Mouse (Mus musculus) hindbrain, embryonic 11.5 days (tissue): Measurements from ENCODE around the gene Mrm2. TPM values are rescaled to one million over a fixed set of nuclear protein-coding genes. Genes with fewer than 3 reads are reported as not detected.
"Not testable (repeated sequence)": the region's sequence is repeated elsewhere in the genome, so short reads cannot be mapped to it uniquely, and the experiment has no call there.

Experiments
- ATAC-seq: fragments of 200-750 bp; cut with Nextera tagmentation; 2 replicates; pipeline ENCODE4 v1.8.0; 2017; ENCODE audit warnings: mild to moderate bottlenecking, moderate TSS enrichment, moderate library complexity; ENCODE audit not compliant: low FRiP score
- DNase-seq: peaks from one replicate; pipeline ENCODE4 v3.0.0-alpha.2; 2015; ENCODE audit warnings: low spot score
- H3K27ac ChIP-seq: fragments of 300-500 bp; sonication (generic); 2 replicates; pipeline ENCODE4 v1.5.1; 2014; ENCODE audit warnings: mild to moderate bottlenecking, low read depth, low read length
- H3K27me3 ChIP-seq: fragments of 300-500 bp; sonication (generic); 2 replicates; pipeline ENCODE4 v1.6.1; 2014; ENCODE audit warnings: mild to moderate bottlenecking, low read length, moderate library complexity, mixed read lengths; ENCODE audit not compliant: control insufficient read depth, insufficient read depth
- H3K36me3 ChIP-seq: fragments of 300-500 bp; sonication (generic); 2 replicates; pipeline ENCODE4 v1.6.1; 2014; ENCODE audit warnings: mild to moderate bottlenecking, low read length, moderate library complexity, mixed read lengths; ENCODE audit not compliant: control insufficient read depth, insufficient read depth
- H3K4me1 ChIP-seq: fragments of 300-500 bp; sonication (generic); replicated peaks from 2 replicates; pipeline ENCODE4 v1.6.1; 2014; ENCODE audit warnings: low read length, mixed read lengths; ENCODE audit not compliant: control insufficient read depth, insufficient read depth
- H3K4me2 ChIP-seq: fragments of 300-500 bp; sonication (generic); replicated peaks from 2 replicates; pipeline ENCODE4 v1.6.1; 2014; ENCODE audit warnings: mild to moderate bottlenecking, low read depth, low read length
- H3K4me3 ChIP-seq: fragments of 300-500 bp; sonication (generic); 2 replicates; pipeline ENCODE4 v1.5.1; 2014; ENCODE audit warnings: low read depth, low read length
- H3K9ac ChIP-seq: fragments of 300-500 bp; sonication (generic); 2 replicates; pipeline ENCODE4 v1.6.1; 2014; ENCODE audit warnings: low read depth, low read length
- H3K9me3 ChIP-seq: fragments of 300-500 bp; sonication (generic); 2 replicates; pipeline ENCODE4 v1.6.1; 2016; ENCODE audit warnings: low read length; ENCODE audit not compliant: control insufficient read depth
- whole genome bisulfite sequencing: fragments of 180-500 bp; shearing (Covaris S2); extraction: QIAGEN DNeasy Blood & Tissue Kit; methylation state at CpG from one replicate; pipeline ENCODE4 v1.1.7; 2014; 5-methylcytosine and 5-hydroxymethylcytosine counted together
- polyA plus RNA-seq: library from polyadenylated mRNA; unstranded; fragments of >200 nt; fragmentation: Nextera tagmentation; extraction: Ambion mirVana; gene quantifications from 2 replicates; pipeline ENCODE4 v1.2.1, GENCODE M21; 2014

Gene Mrm2
- polyA plus RNA-seq, 1 experiment from 2014 or later, result 21.9 TPM

- H3K27ac ChIP-seq, result no peak overlapping the region
- H3K27me3 ChIP-seq, result no peaks in the 10 kb centered on the region
- DNase-seq, result no peak
- H3K9me3 ChIP-seq, result no peaks in the 10 kb centered on the region
- no peak overlapping the region for H3K4me2 ChIP-seq
- H3K4me1 ChIP-seq, result no peaks in the 10 kb centered on the region
- no peak overlapping the region for H3K4me3 ChIP-seq
- ATAC-seq, result no peak
- WGBS, result 78% methylated on average over 6 of the region's 6 CpGs
- no peaks in the 10 kb centered on the region for H3K36me3 ChIP-seq
- no peak overlapping the region for H3K9ac ChIP-seq
These were observed 39.0 kb upstream of the Mrm2 start for GRCm38 (mm10) chr5:140370446-140371254.

- H3K9ac ChIP-seq, result no peak overlapping the region
- H3K4me2 ChIP-seq, result no peak overlapping the region
- H3K27me3 ChIP-seq, result no peaks in the 10 kb centered on the region
- DNase-seq (no peak), ATAC-seq (no peak)
- 94% methylated on average over 2 of the region's 2 CpGs for WGBS
- H3K9me3 ChIP-seq, result no peaks in the 10 kb centered on the region
- no peaks in the 10 kb centered on the region for H3K36me3 ChIP-seq
- H3K4me1 ChIP-seq, result no peaks in the 10 kb centered on the region
- H3K4me3 ChIP-seq, result no peak overlapping the region
- no peak overlapping the region for H3K27ac ChIP-seq
These were observed 37.8 kb upstream of the Mrm2 start for GRCm38 (mm10) chr5:140369466-140369865.

GRCm38 (mm10) chr5:140368926-140369325 is 37.2 kb upstream of the Mrm2 start:
- DNase-seq, result no peak
- Histone ChIP-seq H3K36me3 (no peaks in the 10 kb centered on the region), H3K27me3 (no peaks in the 10 kb centered on the region), H3K4me1 (no peaks in the 10 kb centered on the region), H3K9me3 (no peaks in the 10 kb centered on the region), H3K27ac (no peak overlapping the region), H3K9ac (no peak overlapping the region), H3K4me2 (no peak overlapping the region), H3K4me3 (no peak overlapping the region)
- no peak for ATAC-seq
- WGBS, result 93% methylated on average over 4 of the region's 4 CpGs

GRCm38 (mm10) chr5:140368126-140368525 is 36.4 kb upstream of the Mrm2 start:
- not testable (repeated sequence) for H3K27ac ChIP-seq, DNase-seq, H3K4me3 ChIP-seq, H3K9ac ChIP-seq, ATAC-seq, H3K4me1 ChIP-seq, H3K9me3 ChIP-seq, H3K27me3 ChIP-seq, H3K36me3 ChIP-seq, H3K4me2 ChIP-seq
- WGBS, result 96% methylated on average over 2 of the region's 2 CpGs

- peaks cover 2% of the 10 kb centered on the region; the same call in 1 of the 2 replicates for H3K36me3 ChIP-seq
- WGBS, result 93% methylated on average over 5 of the region's 5 CpGs
- H3K4me2 ChIP-seq, result no peak overlapping the region
- no peak overlapping the region for H3K9ac ChIP-seq
- H3K4me3 ChIP-seq, result no peak overlapping the region
- H3K4me1 ChIP-seq, result no peaks in the 10 kb centered on the region
- H3K9me3 ChIP-seq, result no peaks in the 10 kb centered on the region
- no peak overlapping the region for H3K27ac ChIP-seq
- H3K27me3 ChIP-seq, result no peaks in the 10 kb centered on the region
- DNase-seq, result no peak
- no peak for ATAC-seq
These were observed 32.7 kb upstream of the Mrm2 start for GRCm38 (mm10) chr5:140364415-140364814.

- WGBS, result 87% methylated on average over 14 of the region's 14 CpGs
- Histone ChIP-seq H3K4me1 (no peaks in the 10 kb centered on the region), H3K9me3 (no peaks in the 10 kb centered on the region), H3K9ac (no peak overlapping the region), H3K27me3 (no peaks in the 10 kb centered on the region), H3K4me3 (no peak overlapping the region), H3K27ac (no peak overlapping the region), H3K36me3 (peaks cover 2% of the 10 kb centered on the region; the same call in 1 of the 2 replicates), H3K4me2 (no peak overlapping the region)
- ATAC-seq (no peak), DNase-seq (no peak)
These were observed 28.4 kb upstream of the Mrm2 start for GRCm38 (mm10) chr5:140359930-140360674.

GRCm38 (mm10) chr5:140357466-140357865 is 25.8 kb upstream of the Mrm2 start:
- Histone ChIP-seq H3K4me2 (no peak overlapping the region), H3K4me1 (no peaks in the 10 kb centered on the region), H3K36me3 (no peaks in the 10 kb centered on the region; the same call in 1 of the 2 replicates), H3K27ac (no peak overlapping the region), H3K9me3 (no peaks in the 10 kb centered on the region), H3K27me3 (no peaks in the 10 kb centered on the region), H3K4me3 (no peak overlapping the region), H3K9ac (no peak overlapping the region)
- DNase-seq (no peak), ATAC-seq (no peak)
- 92% methylated on average over 3 of the region's 3 CpGs for WGBS

- H3K36me3 ChIP-seq, result peaks cover 3% of the 10 kb centered on the region; the same call in 1 of the 2 replicates
- H3K27ac ChIP-seq, result no peak overlapping the region
- ATAC-seq (no peak), DNase-seq (no peak)
- no peaks in the 10 kb centered on the region for H3K9me3 ChIP-seq
- no peak overlapping the region for H3K9ac ChIP-seq
- 92% methylated on average over 11 of the region's 11 CpGs for WGBS
- H3K4me1 ChIP-seq, result no peaks in the 10 kb centered on the region
- no peak overlapping the region for H3K4me2 ChIP-seq
- no peak overlapping the region for H3K4me3 ChIP-seq
- no peaks in the 10 kb centered on the region for H3K27me3 ChIP-seq
These were observed 24.2 kb upstream of the Mrm2 start for GRCm38 (mm10) chr5:140355934-140356333.
